Mouse (Mus musculus) thymus, postnatal 25 days (tissue): Measurements from ENCODE around the gene Mrpl19.
A peak's percentile ranks its signal among the peaks of the same experiment; 100 is the strongest.

Experiments
- DNase-seq: peaks from one replicate; pipeline ENCODE4 v3.0.0; 2022

The Mrpl19 gene

GRCm38 (mm10) chr6:81924304-81924703 lies 41.5 kb downstream of the Mrpl19 start:
- DNase-seq: no peak

- peak; percentile 94 for DNase-seq
Observed at GRCm38 (mm10) chr6:81923523-81924142, 42.1 kb downstream of the Mrpl19 start, which contains the start of gene Gcfc2. Gene Gcfc2, plus strand, starts transcription at chr6:81923669.

- DNase-seq: no peak
Observed at GRCm38 (mm10) chr6:81912177-81912576, 53.6 kb downstream of the Mrpl19 start.

- DNase-seq: no peak
Observed at GRCm38 (mm10) chr6:81911713-81912112, 54.0 kb downstream of the Mrpl19 start.

- DNase-seq: no peak
Observed at GRCm38 (mm10) chr6:81911244-81911643, 54.5 kb downstream of the Mrpl19 start.

- no peak for DNase-seq
Observed at GRCm38 (mm10) chr6:81910302-81910855, 55.4 kb downstream of the Mrpl19 start.
